Mouse (Mus musculus): Measurements from ENCODE around the gene Rps2.
"Not testable (repeated sequence)": the region's sequence is repeated elsewhere in the genome, so short reads cannot be mapped to it uniquely, and the experiment has no call there.

Rps2 gene

DNA sequence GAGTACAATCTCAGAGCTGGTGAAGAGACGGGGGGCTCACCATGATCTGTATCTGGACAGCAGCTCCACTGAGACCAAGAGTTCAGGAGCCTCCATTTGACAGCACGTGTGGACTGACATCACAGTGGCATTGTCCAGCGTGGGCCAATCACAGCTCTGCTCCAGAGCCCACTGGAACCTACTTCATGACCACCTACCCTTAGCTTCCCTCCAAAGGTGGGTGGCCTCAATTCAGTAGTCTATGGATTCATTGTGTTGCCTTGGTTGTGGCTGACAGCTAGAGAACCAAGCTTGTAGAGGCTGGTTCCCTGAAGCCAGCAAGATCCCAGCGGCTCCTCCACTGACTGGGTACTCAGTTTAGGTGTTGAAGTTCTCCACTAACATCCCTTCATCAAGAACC lies at the start of gene Rps2, which contains the start of gene Rnf151:
Gene Rps2 (plus strand): TSS at position 174 of the 400 bp plus-strand sequence.
Gene Rnf151 (minus strand): TSS at position 121 of the 400 bp plus-strand sequence.
- no peak for DNase-seq (ENCODE audit: low spot score in 2 of 2)

DNA sequence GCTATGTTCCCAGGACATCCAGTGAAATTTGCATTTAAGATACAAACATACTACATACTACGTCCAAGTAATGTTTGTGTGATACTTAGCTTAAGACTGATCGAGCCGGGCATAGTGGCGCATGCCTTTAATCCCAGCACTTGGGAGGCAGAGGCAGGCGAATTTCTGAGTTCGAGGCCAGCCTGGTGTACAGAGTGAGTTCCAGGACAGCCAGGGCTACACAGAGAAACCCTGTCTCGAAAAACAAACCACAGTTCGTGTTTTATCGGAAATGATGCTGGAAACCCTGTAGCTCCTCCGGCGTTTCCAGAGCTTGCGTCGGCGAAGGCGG lies 48.7 kb upstream of the Rps2 start:
- not testable (repeated sequence) for DNase-seq (ENCODE audit: low spot score in 2 of 2)

DNA sequence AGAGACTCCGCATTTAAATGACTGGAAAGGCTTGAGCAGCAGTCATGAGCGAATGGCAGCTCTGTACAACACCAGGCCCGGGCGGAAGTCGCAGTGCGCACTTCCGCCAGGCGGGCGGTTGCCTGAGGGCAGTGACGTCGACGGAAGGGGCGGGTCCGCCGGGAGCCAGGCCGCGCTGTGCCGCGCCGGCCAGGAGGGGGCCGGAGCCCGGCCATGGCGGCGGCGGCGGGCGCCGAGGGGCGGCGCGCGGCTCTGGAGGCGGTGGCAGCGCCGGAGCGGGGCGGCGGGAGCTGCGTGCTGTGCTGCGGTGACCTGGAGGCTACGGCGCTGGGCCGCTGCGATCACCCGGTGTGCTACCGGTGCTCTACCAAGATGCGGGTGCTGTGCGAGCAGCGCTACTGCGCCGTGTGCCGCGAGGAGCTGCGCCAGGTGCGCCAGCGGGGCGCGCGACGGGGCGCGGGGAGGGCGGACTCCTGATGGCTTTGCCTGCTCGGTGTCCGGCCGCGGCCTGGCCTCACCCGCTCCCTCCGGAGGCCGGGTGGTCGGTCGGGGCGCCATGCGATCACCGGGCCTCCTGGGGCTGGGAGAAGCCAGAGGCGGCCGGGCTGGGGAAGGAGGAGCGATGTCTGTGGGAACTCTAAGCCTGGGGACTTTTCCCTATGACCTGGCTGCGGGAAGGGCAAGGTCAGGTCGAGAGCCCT lies 48.2 kb upstream of the Rps2 start, which contains the start of gene Zfp598:
Gene Zfp598 (plus strand): TSS at position 143 of the 701 bp plus-strand sequence.
- DNase-seq (ENCODE audit: low spot score in 2 of 2), result peak; percentile 93 to 95

DNA sequence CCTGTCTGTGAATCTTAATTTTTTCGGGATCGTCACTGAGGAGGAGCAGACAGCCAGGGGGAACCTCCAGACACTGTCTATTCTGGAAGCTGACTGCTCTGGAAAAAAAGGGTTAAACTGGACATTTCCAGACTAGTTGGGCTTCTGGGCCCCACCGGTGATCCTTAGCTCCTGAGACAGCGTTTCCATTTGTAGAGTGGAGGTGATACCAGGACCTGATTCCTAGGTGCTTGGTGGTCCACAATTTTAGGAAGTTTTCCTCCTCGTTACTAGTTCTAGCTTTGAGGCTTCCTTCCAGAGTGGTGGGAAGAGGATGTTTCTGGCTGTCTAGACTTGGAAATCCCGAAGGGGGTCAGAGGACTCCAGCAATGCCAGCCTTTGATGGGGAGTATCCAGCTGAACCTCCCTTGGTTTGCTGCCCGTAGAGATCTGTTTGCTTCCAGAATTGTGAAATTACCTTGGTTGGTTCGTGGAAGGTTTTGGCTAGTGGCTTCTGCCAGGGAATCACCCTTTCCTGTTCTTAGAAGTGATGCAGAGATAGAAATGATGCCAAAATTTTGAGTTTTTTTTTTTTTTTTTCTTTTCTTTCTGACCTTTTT lies 47.6 kb upstream of the Rps2 start:
- DNase-seq (ENCODE audit: low spot score in 2 of 2), result no peak

DNA sequence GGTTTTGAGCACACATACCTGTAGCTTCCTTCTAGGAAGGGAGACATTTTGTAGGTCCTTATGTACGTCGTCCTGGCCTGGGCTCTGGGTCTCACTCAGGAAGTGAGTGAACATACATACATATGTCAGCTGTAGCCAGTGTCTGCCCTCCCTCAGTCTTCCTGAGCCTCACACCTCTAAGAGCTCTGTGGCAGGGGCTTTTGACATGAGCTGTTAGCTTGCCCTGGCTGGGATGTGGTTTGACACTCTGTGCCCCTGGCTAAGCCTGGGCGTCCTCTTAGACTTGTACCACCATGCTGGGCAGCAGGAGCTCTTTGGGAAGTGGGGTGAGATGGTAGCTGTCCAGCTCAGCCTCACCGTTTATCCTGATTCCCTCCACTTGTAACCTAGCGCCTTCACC lies 46.6 kb upstream of the Rps2 start:
- no peak for DNase-seq (ENCODE audit: low spot score in 2 of 2)

- DNase-seq (ENCODE audit: low spot score in 2 of 2), result no peak
These were observed 45.8 kb upstream of the Rps2 start for GRCm38 (mm10) chr17:24672141-24672540.

DNA sequence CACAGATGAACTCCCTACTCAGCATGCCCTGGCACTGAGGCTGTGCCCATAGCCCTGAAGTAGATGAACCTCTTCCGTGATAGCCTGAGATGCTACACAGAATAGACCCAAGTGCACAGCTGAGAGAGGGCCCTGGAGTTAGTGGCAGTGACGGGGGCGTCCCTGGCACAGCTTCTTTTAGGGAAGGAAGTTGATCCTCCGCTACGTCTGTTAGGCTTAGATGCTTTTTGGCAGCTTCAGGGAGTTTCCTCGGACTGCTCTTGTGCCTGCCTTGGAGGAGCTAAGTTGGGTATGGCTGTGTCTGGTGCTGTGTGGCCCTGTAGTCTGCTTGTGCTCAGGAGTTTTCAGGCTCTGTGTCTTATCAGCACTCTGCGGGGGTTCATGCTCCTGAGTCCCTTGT lies 43.6 kb upstream of the Rps2 start:
- no peak for DNase-seq (ENCODE audit: low spot score in 2 of 2)

- DNase-seq (ENCODE audit: low spot score in 2 of 2), result peak; percentile 52 to 76
These were observed 41.7 kb upstream of the Rps2 start for GRCm38 (mm10) chr17:24676187-24676586.

- no peak for DNase-seq (ENCODE audit: low spot score in 2 of 2)
These were observed 41.0 kb upstream of the Rps2 start for GRCm38 (mm10) chr17:24676877-24677276.

DNA sequence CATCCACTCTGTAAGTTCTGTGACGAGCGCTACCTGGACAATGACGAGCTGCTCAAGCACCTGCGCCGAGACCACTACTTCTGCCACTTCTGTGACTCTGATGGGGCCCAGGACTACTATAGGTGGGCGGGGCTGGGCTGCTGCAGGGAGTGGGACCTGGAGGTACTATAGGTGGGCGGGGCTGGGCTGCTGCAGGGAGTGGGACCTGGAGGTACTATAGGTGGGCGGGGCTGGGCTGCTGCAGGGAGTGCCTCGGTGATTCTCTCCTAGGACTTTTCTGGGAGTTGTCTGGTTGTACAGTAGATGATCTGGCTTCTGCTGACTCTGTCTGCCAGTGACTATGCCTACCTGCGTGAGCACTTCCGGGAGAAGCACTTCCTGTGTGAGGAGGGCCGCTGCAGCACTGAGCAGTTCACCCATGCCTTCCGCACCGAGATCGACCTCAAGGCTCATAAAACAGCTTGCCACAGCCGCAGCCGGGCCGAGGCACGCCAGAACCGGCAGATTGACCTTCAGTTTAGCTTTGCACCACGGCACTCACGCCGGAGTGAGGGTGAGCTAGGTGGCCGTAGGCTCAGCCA lies 40.3 kb upstream of the Rps2 start:
- DNase-seq (ENCODE audit: low spot score in 2 of 2), result no peak

- DNase-seq (ENCODE audit: low spot score in 2 of 2), result no peak
These were observed 31.4 kb upstream of the Rps2 start for GRCm38 (mm10) chr17:24686514-24686913.

DNA sequence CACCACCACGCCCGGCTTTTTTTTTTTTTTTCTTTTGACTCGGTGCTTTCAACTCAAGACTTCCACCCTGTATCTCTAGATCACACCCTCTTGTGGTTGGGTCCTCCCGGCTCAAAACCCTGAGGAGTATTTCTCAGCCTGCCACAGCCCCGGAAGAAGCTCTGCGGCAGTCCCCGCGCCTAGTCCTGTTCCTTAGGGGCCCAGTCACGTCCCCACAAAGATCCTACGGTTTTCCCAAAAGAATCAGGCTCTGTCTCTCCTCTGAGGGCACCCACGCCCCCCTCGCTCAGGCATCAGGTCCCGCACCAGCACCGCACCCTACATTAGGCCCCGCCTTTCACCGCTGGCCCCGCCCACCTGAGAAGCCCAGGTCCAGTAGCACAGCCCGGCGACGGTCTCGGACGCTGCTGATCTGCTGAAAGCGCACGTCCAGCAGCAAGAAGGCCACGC lies 30.7 kb upstream of the Rps2 start:
- no peak for DNase-seq (ENCODE audit: low spot score in 2 of 2)

DNA sequence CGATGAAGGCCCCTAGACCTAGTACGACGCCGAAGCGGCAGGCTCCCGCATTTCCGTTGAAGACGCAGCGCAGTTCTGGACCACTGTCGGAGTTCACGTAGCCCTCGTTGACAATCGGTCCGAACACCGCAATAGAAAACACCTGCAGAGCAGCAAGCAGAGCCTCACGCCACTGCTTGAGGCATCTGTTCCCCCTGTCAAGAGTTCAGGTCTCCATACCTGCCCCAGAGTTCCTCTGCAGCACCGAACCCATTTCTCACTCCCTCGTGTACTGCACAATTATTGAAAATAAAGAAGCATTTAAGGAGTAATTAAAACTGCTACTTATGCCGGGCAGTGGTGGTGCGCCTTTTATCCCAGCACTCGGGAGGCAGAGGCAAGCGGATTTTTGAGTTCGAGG lies 30.3 kb upstream of the Rps2 start:
- DNase-seq (ENCODE audit: low spot score in 2 of 2), result no peak

GRCm38 (mm10) chr17:24689251-24690081 lies 28.4 kb upstream of the Rps2 start, which contains the start of gene Syngr3:
TSS of gene Syngr3 (minus strand) at chr17:24689955.
- DNase-seq (ENCODE audit: low spot score in 2 of 2), result no peak

GRCm38 (mm10) chr17:24692385-24692784 lies 25.5 kb upstream of the Rps2 start:
- DNase-seq (ENCODE audit: low spot score in 2 of 2), result no peak

DNA sequence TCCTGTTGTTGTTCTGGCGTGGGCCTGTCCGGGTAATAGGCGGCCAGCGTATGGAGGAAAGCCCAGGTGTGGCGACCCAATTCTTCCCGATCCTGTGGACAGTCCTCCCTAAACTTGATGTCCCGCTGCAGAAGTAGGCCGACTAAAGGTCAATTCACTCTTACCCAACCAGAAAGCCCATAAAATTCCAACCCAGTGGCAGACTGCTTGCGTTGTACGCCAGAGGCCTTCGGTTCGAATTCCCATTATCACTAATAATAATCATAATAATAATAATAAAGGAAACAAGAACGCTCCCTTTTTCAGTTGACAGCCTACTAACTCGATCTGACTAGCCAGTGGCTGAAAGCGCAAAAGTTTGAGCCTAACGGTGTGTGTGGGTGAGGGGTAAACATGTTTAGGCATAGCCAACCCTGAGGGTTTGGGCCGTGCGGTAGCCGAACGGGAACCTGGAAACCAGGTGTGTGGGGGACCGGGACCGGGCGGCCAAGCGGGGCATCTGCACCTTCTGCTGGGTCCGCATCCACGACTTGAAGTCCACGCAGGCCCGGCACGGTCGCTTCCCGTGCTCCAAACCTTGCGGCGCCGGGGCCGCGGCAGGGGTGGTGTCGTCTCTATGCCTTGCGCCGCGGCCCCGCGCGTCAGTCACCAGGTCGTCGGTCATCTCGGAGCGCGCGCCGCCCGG lies 22.4 kb upstream of the Rps2 start:
- DNase-seq (ENCODE audit: low spot score in 2 of 2), result no peak

DNA sequence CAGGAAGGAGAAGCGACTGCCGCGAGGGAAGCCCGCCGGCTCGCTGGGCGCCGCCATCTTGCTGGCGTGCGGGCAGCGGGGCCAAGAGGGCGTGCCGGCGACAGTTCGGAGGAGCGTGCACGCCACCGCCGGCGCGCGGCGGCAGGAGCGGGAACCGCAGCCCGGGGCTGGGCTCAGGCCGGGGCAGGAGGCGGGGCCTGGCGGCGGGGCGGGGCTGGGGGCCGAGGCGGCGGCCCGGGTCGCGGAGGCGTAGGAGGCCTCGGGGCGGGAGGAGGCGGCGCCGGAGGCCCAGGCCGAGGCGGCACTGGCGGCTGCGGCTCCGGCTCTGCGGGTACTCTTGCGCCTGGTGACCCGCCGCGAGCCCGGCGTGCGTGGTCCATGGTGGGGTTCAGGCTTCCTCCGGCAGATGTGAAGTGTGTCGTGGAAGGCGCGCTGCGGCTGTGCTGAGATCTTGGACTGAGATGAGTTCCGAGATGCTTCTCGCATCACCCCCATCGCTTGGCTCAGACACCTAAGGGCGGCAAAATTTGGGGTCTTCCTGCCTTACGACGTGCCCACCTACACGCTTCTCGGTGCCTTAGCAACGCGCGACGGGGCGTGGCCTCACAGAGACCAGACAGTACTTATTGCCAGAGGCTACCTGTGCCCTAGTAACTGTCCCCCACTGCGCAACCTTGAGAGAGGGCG lies 21.8 kb upstream of the Rps2 start, which contains the start of the genes Gfer and Noxo1:
Gene Gfer (minus strand): TSS at position 146 of the 687 bp plus-strand sequence.
Gene Noxo1 (plus strand): TSS at position 224 of the 687 bp plus-strand sequence.
- DNase-seq (ENCODE audit: low spot score in 2 of 2), result peak; percentile 86 to 88

- no peak for DNase-seq (ENCODE audit: low spot score in 2 of 2)
These were observed 19.9 kb upstream of the Rps2 start for GRCm38 (mm10) chr17:24697985-24698384.

GRCm38 (mm10) chr17:24698715-24699114 lies 19.2 kb upstream of the Rps2 start:
- no peak for DNase-seq (ENCODE audit: low spot score in 2 of 2)

DNA sequence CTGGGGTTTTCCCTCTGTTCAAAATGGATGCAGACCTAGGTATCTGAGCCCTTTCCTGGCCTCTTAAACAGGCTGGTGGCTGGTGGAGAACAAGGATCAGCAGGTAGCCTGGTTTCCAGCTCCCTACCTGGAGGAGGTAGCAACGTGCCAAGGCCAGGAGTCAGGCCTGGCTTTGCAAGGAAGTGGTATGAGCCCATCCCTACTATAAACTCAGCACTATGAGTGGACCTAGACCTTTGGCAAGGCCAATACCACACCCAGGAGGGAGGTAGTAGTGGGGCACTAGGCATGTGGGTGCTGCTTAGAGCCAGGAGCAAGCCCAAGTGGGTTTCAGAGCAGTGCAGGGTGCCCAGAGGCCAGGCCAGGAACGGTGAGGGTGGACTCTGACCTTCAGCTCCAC lies 18.4 kb upstream of the Rps2 start:
- DNase-seq (ENCODE audit: low spot score in 2 of 2), result no peak

DNA sequence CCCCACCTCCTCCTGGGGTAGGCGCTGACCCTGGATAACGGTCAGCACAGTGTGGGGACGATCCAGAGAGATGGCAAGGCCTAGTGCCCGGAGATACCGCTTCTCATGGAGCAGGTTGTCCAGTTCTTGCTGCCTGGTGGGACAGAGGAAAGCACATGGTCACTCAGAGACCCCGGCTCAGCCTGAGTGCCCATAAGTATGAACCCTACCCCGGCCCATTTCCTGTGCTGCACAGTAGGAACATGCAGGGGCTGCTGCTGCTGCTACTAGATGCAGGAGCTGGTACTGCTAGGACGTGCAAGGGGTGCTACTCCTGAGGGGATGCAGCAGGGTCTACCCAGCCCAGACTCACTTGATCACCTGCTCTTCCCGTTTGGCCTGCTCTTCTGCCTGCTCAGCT lies 16.7 kb upstream of the Rps2 start:
- DNase-seq (ENCODE audit: low spot score in 2 of 2), result no peak

Measured in urinary bladder, postnatal 4 days (tissue).